Mouse (Mus musculus) CD4-positive, CD25-positive, alpha-beta regulatory T cell (primary cell): ENCODE results near the gene Tnfrsf14. TPM values are rescaled to one million over a fixed set of nuclear protein-coding genes. Genes with fewer than 3 reads are reported as not detected.

ENCODE experiments used
- polyA plus RNA-seq: library from polyadenylated mRNA; unstranded; fragments of 100-300 nt; shearing (Covaris generic); gene quantifications from one replicate; pipeline ENCODE4 v1.2.1, GENCODE M21; 2017

Gene Tnfrsf14
- polyA plus RNA-seq, result 10.3 TPM

DNA sequence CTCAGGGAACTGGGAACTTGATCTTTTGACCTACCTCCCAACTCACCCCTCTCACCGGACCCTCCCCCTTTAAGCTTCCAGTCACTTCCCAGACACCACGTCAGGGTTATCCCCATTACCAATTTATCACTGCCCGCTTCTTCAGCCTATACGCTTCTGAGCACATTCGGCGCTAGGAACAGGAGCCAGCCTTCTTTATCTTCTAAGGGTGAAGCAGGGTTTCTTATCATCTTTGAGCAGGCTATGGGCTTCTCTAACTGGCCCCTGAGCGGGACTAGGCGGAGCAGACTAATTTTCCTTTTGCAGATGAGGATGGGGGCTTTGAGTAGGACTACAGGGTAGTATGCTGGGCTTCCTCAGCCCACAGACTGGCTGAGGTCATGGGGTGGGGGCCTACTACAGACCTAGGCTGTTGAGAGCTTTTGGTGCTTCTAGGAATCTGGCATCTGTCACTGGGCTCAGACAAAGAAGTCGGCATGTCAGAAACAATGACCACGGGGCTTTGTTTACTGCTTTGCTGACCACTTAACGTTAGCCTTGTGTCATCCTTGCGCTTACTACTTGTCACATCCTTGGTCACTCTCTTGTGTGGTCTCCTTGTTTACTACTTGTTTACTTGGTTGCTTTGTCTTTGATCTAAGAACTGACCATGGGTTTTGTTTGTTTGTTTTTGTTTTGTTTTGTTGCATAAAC lies at the start of gene Tnfrsf14:
Gene Tnfrsf14 (minus strand): TSS at position 169 of the 693 bp plus-strand sequence.

DNA sequence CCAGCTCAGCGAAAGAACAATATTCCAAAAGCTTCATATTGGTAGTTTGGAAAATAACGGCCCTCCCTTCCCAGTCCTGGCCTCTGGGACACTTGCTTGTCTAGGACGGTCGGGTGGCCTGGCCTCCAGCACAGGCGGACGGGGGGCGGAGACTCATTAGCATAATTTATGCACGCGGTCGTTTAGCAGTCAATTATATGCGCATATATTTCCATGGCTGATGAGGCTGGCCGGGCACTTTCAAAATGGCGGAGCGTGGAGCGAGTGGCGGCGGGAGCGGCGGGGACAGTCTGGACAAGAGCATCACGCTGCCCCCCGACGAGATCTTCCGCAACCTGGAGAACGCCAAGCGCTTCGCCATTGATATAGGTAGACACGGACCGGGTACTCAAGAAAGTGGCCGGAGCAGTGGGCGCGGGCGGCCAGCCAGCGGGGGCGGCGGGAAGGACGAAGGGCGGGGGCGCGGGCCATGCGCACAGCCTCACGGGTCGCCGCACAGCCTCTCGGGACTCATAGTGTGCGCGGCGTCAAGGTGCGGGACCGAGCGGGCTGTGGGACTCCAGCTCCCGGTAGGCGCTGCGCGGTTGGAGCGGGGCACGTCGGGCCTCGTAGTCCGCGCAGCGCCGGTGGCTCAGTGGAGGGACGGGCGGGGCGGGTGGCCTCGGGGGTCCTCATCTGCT lies 35.7 kb upstream of the Tnfrsf14 start, which contains the start of gene Pank4:
Gene Pank4 (plus strand): TSS at position 223 of the 680 bp plus-strand sequence.

DNA sequence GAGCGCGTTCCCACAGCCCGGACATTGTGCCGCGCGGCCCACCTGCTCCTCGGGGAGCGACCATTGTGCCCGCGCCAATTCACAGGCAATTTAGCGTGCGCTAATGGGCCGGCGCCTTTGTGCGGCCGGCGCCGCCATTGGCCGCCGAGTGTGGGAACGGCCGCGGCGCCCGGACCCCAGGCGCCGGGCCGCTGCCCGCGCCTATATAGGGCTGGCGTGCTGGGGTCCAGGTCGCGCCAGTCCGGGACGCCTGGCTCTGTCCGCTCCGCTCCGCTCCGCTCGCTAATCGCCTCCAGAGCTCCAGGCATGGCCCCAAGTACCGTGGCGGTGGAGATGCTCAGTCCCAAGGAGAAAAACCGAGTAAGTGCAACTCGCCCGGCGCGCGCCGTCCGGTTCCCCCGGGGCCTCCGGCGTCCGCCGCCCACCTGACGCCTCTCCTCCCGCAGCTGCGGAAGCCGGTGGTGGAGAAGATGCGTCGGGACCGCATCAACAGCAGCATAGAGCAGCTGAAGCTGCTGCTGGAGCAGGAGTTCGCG lies 32.4 kb upstream of the Tnfrsf14 start, which contains the start of gene Hes5:
Gene Hes5 (plus strand): TSS at position 234 of the 536 bp plus-strand sequence.

DNA sequence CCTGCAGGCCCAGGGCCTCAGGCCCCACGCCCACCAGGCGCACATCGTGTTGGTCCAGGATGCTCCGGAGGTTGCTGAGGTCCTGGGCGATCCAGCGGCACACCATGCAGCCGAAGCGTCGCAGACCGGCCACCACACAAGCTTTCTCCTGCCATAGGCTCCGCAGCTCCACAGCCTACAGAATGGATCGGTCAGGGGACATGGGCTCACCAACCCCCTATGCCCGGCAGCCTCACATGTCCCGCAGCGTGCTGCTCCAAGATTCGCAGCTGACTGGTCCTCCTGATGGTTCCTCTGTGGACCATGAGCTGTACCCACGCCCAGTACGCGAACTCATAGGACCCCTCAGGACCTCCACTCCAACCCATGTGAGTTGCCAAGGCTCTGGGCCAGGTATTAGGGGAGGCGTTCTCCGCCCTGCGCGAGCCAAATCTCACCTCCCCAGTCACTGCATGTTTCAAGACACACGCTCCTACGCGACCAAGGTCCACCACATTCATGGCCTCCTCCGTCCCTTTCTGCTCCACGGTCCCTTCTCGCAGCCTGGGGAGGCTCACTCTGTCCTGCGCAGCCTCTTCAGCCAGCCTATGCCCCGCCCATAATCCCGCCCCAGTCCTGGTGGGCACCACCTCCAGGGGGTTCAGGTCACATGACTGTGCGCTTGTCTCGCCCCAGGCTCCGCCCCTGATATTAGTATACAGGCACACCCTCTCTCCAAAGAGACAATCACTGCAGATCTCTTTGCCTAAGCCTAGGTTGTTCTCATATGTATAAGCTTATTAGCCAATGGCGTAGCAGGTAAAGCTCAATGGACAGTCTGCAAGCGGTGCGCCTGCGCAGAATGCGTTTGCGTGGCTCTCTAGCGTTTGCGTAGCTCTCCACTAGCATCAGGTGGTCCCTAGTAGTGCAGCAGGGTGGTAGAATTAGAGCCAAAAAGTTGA lies 29.6 kb downstream of the Tnfrsf14 start, which contains the start of gene Fam213b:
Gene Fam213b (minus strand): TSS at position 630 of the 941 bp plus-strand sequence.

Other genes with a start within 250 kb of the Tnfrsf14 start
- not detected for gene Ttc34, start 91.1 kb downstream of the Tnfrsf14 start, polyA plus RNA-seq
- gene Mmel1, start 59.0 kb downstream of the Tnfrsf14 start, polyA plus RNA-seq, result not detected
- gene Fam213b, start 29.4 kb downstream of the Tnfrsf14 start, polyA plus RNA-seq, result 4.2 TPM
- gene Hes5, start 32.4 kb upstream of the Tnfrsf14 start, polyA plus RNA-seq, result 1.1 TPM
- gene Pank4, start 35.6 kb upstream of the Tnfrsf14 start, polyA plus RNA-seq, result 68.0 TPM
- 0.35 TPM for gene Plch2, start 128.2 kb upstream of the Tnfrsf14 start, polyA plus RNA-seq
- 12.8 TPM for gene Pex10, start 138.5 kb upstream of the Tnfrsf14 start, polyA plus RNA-seq
- gene Rer1, start 157.8 kb upstream of the Tnfrsf14 start, polyA plus RNA-seq, result 176 TPM
- 1.4 TPM for gene Morn1, start 158.0 kb upstream of the Tnfrsf14 start, polyA plus RNA-seq